Mouse (Mus musculus) intestine, embryonic 16.5 days (tissue): ENCODE measurements at regions not wholly inside any gene's neighbourhood (a gene's known extent, or its start where the extent isn't known, plus 50 kb on each side); places are given as distances from the start of the nearest gene placed in this dataset.

Source experiments
- ATAC-seq: fragments of 200-750 bp; cut with Nextera tagmentation; 2 replicates; pipeline ENCODE4 v1.8.0; 2017; ENCODE audit warnings: moderate TSS enrichment, moderate library complexity
- H3K27ac ChIP-seq: fragments of 300-500 bp; sonication (generic); 2 replicates; pipeline ENCODE4 v1.5.1; 2014; ENCODE audit warnings: mild to moderate bottlenecking, low read length
- H3K27me3 ChIP-seq: fragments of 300-500 bp; sonication (generic); replicated peaks from 2 replicates; pipeline ENCODE4 v1.6.1; 2014; ENCODE audit warnings: low read length, control low read depth, mixed read lengths; ENCODE audit not compliant: control insufficient read depth, insufficient read depth
- H3K36me3 ChIP-seq: fragments of 300-500 bp; sonication (generic); 2 replicates; pipeline ENCODE4 v1.6.1; 2014; ENCODE audit warnings: low read length, control low read depth; ENCODE audit not compliant: control insufficient read depth, insufficient read depth
- H3K4me1 ChIP-seq: fragments of 300-500 bp; sonication (generic); 2 replicates; pipeline ENCODE4 v1.6.1; 2014; ENCODE audit warnings: low read length, control low read depth, mixed read lengths; ENCODE audit not compliant: control insufficient read depth, insufficient read depth
- H3K4me2 ChIP-seq: fragments of 300-500 bp; sonication (generic); 2 replicates; pipeline ENCODE4 v1.6.1; 2014; ENCODE audit warnings: low read depth, low read length, control low read depth
- H3K4me3 ChIP-seq: fragments of 300-500 bp; sonication (generic); 2 replicates; pipeline ENCODE4 v1.5.1; 2014; ENCODE audit warnings: mild to moderate bottlenecking, low read length
- H3K9ac ChIP-seq: fragments of 300-500 bp; sonication (generic); 2 replicates; pipeline ENCODE4 v1.6.1; 2014; ENCODE audit warnings: low read depth, low read length
- H3K9me3 ChIP-seq: fragments of 300-500 bp; sonication (generic); 2 replicates; pipeline ENCODE4 v1.6.1; 2016; ENCODE audit warnings: low read length, control low read depth; ENCODE audit not compliant: control insufficient read depth
- WGBS: fragments of 180-500 bp; shearing (Covaris S2); extraction: QIAGEN DNeasy Blood & Tissue Kit; methylation state at CpG from one replicate; pipeline ENCODE4 v1.1.7; 2014; 5-methylcytosine and 5-hydroxymethylcytosine counted together

GRCm38 (mm10) chr12:14204491-14204890 is 52.6 kb upstream of the Fam84a start:
- 52% methylated on average over 1 of the region's 1 CpGs for WGBS
- no peaks in the 10 kb centered on the region for H3K4me1 ChIP-seq
- no peak for ATAC-seq

More at GRCm38 (mm10) chr12:14204491-14204890, 52.6 kb upstream of the Fam84a start:
- Histone ChIP-seq H3K36me3 (no peaks in the 10 kb centered on the region), H3K9ac (no peak overlapping the region), H3K27ac (no peak overlapping the region), H3K4me2 (no peak overlapping the region), H3K27me3 (no peaks in the 10 kb centered on the region), H3K9me3 (no peaks in the 10 kb centered on the region), H3K4me3 (no peak overlapping the region)
